Mouse (Mus musculus) left cerebral cortex, postnatal 4 days (tissue): ENCODE results near the gene Uqcrh. TPM values are rescaled to one million over a fixed set of nuclear protein-coding genes. Genes with fewer than 3 reads are reported as not detected.

Experiments used
- DNase-seq: peaks from one replicate; pipeline ENCODE4 v3.0.0-alpha.2; 2022
- intact Hi-C: fragments of 180-260 bp; cut with DNase I; formaldehyde crosslinking; loops from one replicate; pipeline ENCODE4 v1.15.1; 2025
- total RNA-seq, 2 experiments: library from RNA; stranded (reverse); gene quantifications; 2 replicates each; pipeline ENCODE4 v1.2.3; 2021

The Uqcrh gene
- total RNA-seq, 2 experiments from 2014 or later = 319 to 327 TPM

DNA sequence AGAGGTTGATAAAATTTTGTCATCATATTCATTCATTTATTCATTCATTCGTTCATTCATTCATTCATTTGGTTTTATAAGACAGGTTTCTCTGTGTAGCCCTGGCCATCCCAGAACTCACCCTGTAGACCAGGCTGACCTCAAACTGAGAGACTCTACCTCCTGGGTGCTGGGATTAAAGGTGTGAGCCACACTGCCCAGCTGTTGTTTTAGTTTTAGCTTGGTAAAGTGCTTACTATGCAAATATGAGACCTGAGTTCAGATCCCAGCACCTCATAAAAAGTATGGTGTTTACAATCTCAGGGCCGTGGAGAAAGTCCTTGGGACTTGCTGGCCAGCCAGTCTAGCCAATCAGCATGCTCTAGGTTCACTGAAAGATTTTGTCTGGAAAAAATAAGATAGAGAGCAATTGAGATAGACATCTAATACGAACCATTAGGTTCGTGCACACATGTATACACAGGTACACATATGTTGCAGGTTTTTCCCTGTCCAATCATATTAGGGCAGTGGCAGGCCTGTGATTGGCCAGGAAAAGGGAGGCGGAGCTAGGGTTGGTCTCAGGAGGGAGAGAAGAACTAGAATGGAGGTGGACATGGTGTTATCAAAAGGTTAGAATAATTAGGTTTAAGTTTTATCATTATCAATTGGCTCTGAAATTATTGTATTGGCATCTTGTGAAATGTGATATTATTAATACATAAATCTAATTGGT, 15.7 kb downstream of the Uqcrh start:
- DNase-seq = no peak
- intact Hi-C loops = no loop called here

DNA sequence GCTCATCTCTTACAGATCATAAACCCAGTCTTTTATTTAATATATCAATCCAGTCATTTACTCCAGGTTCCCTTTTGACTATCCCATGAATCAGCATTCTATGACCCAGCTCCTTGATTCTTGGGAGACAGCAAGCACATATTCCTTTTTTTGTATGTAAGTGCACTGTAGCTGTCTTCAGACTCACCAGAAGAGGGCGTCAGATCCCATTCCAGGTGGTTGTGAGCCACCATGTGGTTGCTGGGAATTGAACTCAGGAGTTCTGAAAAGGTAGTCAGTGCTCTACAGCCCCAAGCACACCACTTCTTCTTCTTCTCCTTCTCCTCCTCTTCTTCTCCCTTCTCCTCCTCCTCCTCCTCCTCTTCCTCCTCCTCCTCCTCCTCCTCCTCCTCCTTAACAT, 17.3 kb downstream of the Uqcrh start:
- intact Hi-C loops = no loop called here

DNA sequence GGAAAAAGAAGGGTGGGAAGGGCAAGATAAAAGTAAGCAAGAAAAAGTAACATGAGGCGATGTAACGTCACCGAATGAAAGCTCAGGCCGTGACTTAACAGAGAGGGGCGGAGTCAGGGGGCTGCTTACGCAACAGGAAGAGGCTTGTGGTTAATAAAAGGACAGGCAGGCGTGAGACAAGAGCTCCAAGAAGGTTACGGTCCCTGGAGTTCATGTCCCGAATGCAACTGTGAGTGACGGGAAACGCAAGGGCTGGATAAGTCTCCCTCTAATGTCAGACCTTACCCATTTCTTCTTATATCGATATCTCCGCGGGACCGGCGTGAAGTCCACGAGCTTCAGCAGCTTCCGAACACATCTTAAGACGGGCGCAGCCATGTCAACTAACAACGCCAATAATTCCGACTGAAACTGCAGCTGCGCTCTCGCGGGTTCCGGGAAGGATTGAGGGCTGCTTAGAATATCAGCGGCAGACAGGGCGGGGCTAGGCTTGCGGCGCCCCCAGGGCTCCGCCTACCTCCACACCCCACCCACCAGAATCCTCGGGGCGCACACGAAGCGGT, 21.4 kb downstream of the Uqcrh start, which contains the start of gene Nsun4:
TSS of gene Nsun4 (minus strand) at position 478 of the 563 bp plus-strand sequence.
- intact Hi-C loops = no loop called here
- peak; percentile 85 for DNase-seq

More for the DNA sequence above, 17.3 kb downstream of the Uqcrh start:
- no peak for DNase-seq

DNA sequence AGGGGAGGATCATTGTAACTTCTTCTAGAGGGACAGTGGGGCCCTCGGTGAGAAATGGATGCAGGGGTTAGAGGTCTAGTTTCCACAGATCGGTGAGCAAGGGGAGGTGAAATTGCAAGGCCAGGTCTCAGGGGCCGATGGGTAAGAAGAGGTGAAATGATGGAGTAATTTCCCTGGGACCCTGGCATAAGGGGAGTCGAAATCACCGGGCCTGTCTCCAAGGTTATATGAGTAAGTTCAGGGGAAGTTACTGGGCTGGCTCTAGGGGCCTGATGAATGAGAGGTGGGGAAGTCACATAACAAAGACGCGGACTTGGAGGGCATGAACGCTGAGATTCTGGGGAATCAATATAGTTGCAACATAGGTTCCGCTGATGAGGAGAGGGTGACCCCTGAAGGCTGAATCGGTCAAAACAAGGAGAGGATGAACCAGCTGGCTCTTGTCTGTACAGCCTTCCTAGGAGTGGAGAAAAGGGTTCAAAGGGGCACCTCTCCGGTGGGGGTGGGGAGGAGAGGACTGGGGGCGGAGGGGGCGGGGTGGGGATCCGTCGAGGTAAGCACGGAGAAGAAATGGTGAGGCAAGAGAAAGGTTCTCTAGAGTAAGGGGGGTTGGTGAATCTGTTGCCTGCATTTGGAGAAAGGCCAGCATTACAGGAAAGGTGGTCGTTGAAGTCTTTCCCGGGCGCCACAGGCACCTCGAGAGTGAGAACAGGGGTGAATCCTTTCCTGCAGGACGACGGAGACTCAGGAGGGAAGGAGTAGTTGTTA, 22.2 kb downstream of the Uqcrh start:
- intact Hi-C loops = no loop called here
- DNase-seq = peak; percentile 40

DNA sequence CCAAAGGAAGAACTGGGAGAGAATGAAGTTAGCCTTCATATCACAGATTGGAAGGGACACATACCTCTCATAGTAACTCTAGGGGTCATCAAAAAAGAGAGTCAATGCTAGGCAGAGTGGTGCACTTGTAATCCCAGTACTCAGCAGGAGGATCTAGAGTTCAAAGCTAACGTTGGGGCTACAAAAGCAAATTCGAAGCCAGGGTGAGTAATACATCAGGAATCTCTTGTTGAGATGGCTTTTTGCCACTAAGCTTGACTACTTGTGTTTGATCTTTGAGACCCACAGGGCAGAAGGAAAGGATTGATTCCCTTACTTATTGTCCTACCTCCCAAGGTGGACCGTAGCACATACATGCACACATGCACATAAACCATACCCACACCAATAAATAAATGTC, 25.7 kb downstream of the Uqcrh start:
- intact Hi-C loops = no loop called here
- DNase-seq = no peak

DNA sequence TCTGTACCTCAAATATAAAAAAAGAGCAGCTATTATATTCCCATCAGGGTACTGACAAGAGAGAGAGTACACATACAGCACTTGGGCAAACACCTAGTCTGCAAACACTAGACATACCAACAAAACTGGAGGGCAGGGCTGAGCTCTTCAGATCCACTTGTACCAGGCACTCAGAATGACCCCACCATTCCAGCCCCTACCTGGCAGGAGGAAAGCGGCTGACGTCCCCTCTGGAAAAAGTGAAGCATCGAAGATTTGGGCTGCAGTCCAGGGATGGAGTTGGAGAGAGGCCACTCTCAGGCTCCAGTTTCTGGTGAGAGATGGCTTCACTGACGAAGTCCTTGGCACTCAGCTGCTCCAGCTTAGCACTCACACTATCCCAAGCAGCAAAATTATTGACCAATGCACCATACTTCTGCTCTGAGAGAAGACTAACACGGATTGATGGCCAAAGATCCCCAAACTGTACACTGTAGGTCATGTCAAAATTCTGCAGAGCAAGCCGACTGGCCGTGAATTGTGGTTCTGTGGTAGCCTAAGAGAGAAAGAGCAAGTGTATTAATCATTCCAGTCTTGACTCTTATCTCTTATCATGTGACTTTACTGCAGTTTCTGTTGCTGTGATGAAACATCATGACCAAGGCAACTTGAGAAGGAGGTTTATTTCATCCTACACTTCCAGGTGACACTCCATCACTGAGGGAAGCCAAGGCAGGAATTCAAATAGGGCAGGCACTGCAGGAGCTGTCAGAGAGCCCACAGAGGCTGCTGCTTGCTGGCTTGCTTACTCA, 26.5 kb downstream of the Uqcrh start:
- no peak for DNase-seq
- intact Hi-C loops = no loop called here

DNA sequence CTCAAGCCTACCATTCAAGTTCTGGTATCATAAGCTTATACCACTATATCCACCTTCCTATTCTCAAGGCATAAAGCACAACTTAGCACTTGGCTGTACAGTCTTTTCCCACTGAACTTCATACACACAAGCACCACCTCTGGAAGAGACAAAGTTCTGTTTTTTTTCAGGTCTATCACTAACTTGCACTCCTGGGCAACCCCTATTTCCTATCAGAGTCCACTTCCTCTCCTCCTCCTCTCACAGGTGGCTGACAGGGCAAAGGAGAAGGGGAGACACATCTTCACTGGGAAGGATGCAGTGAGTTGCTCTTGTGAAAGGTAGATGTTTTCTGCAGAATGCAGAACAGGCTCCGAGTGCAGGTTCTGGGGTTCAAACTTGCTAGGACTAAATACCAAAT, 27.2 kb downstream of the Uqcrh start:
- intact Hi-C loops = no loop called here
- no peak for DNase-seq

DNA sequence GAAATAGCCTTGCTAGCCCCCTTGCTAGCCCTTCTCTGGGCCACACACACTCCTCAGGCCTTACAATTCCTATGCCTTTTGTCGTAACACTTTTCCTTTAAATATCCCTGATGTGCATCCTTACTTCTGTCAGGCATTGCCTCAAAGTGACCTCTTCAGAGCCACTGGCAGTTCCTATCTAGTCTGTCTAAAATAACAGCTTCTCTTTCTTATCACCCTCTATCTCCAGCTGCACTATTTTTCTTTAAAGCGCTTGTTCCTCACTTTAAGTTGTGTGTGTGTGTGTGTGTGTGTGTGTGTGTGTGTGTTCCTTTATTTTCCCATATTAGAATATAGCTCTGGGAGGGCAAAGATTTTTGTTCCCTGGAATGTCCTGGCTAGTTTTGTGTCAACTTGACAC, 28.3 kb downstream of the Uqcrh start:
- DNase-seq = no peak
- intact Hi-C loops = no loop called here

DNA sequence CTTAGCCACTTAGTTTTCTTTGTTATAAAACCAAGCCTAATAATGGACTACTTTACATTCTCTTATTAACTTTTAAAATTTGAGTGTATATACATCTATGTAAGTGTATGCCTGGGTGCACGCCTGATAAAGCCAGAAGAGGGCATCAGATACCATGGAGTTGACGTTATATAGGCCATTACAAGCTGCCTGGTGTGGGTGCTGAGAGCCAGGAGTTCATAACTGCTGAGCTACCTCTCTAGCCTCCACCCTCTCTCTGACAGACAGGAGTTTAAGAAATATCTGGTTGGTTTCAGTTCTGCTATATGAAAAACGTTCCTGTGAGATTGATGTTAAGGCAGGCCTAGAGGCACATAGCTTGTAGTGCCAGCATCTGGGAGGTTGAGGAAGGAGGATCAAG, 32.7 kb downstream of the Uqcrh start:
- intact Hi-C loops = no loop called here

DNA sequence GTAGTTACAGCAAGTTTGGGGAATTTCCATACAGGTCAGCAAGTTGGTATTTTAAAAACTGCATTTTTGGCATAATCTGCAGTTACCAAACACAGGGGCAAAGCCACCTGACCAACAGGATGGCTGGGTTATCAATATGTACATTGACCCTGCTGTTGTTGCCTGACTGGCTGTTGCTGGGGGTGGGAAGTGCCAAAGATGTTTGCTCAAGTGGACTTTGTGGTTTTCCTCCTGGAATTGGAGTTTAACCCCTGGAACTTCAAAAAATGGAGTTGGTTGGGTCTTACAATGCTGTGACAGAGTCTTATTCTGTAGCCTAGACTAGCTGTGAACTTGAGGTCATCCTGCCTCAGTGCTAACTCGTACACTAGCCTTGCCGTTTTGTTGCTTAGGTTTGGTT, 34.4 kb downstream of the Uqcrh start:
- DNase-seq = no peak
- intact Hi-C loops = no loop called here

More for the DNA sequence above, 32.7 kb downstream of the Uqcrh start:
- no peak for DNase-seq

DNA sequence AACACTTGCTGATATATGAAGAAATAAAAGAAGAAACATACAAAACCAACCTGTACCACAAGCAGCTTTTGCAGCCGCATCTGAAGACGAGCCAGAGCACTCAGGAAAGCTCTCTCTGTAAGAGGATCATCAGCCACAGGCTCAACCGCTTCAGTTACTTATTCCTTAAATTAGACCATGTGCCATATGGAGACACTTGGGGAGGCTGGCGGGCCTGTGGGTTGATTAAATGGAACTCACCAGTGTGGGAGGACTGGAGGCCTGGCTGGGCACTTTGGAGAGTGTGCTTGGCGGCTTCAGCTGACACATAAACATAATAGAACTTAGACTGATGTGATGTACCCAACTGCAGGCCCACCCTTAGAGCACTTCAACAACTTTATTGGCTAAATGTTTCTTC, 41.5 kb downstream of the Uqcrh start:
- intact Hi-C loops = no loop called here
- no peak for DNase-seq

DNA sequence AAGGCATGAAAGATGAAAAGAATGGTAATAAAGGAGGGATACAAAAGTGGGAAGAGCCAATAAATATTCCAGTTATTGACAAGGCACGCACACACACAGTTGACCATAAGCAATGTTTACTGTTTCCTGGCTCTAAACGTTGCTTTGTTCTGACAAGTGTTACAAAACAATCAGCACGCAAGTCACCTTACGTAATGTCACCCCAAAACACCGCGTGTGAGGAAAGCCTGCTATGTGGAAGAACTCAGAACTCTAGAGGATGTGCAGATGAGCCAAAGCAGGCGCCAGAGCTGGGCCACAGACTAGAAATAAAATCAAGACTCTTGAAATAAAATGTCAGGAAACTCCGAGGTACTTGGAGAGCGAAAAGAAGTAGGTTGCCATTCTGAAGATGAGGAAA, 42.0 kb downstream of the Uqcrh start:
- no peak for DNase-seq
- intact Hi-C loops = no loop called here

DNA sequence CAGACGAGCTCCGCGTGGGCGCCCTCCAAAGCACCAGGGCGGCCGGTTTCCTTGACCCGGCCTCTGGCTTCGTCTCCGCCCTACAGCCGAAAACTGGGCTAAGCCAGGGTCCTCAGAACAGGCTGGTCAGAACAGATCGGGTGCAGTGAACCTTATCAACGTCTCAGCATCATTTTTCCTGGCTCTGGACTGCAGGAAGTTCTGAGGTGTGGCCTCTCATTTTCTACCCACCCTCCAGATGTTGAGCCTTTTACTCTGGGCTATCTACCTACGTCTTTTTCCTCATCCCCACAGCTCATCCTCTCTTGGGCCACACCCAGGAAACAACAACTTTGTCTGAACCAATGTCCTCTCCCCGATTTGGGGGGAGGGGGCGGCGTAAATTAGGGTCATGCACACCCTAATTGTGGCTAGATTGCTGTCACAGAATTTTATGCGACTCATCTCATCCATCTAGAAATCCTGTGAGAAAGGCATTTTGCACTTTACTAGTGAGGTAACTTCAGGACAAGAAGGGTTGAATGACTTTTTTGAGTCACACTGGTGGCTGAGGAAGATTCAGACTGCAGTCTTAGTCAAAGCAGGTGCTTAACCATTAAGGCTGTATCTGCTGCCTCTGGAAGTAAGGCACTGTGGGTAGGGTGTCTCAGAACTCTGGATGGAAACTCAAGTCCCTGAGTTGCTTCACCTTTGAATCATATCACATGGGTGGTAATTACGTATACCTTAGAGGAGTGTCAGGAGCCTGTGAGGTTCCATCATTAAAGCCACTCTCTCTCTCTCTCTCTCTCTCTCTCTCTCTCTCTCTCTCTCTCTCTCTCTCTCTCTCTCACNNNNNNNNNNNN, 56.7 kb downstream of the Uqcrh start, which contains the start of gene Faah:
TSS of gene Faah (minus strand) at position 25 of the 845 bp plus-strand sequence.
- intact Hi-C loops = no loop called here

DNA sequence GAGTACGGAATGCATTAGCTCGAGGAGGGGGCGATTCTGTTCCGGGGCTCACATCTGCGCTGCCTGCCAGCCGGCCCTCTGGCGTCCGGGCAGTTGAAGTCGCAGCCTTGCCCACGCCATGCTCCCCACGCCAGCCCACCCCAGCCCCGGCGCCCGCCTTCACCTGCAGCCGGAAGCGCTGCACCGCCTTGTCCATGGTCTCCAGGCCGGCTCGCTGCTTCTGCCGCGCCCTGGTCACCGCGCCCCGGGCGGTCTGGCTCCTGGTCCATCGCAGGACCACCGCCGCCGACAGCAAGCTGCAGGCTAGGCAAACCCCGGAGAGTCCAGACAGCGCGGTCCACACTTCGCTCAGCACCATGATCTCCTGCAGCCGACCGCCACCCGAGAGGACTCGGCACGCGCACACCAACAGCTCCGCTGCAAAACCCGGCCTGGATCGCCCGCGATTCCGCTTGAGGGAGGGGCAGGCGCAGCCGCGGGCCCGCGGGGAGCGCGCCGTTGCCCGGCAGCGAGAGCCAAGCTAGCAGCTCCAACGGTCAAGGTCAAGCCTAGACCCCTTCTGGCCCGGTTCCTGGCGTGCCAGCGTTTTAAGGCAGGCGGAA, 57.5 kb downstream of the Uqcrh start:
- peak; percentile 73 for DNase-seq
- intact Hi-C loops = no loop called here

More for the DNA sequence above, 56.7 kb downstream of the Uqcrh start, which contains the start of gene Faah:
- no peak for DNase-seq

Other genes starting within 250 kb of the Uqcrh start
- gene Mob3c, start 247.0 kb downstream of the Uqcrh start, total RNA-seq = 1 to 10 TPM; 3.9 TPM
- gene Mknk1, start 235.9 kb downstream of the Uqcrh start, total RNA-seq = 10 to 100 TPM; 28.8 to 29.8 TPM
- under 1 TPM in 1 of 2 experiments, not detected in 1; 0.32 TPM for gene Kncn, start 190.7 kb downstream of the Uqcrh start, total RNA-seq
- under 1 TPM; 0.24 to 0.36 TPM for gene 6430628N08Rik, start 184.4 kb downstream of the Uqcrh start, total RNA-seq
- under 1 TPM; 0.10 to 0.38 TPM for gene Dmbx1, start 135.1 kb downstream of the Uqcrh start, total RNA-seq
- gene Faah, start 57.1 kb downstream of the Uqcrh start, total RNA-seq = 10 to 100 TPM; 45.8 to 53.7 TPM
- 1 to 10 TPM; 6.6 to 8.2 TPM for gene Nsun4, start 21.2 kb downstream of the Uqcrh start, total RNA-seq
- 10 to 100 TPM; 60.2 to 68.2 TPM for gene Lrrc41, start 198 bp upstream of the Uqcrh start, total RNA-seq
- 1 to 10 TPM; 2.4 to 3.2 TPM for gene Rad54l, start 48.6 kb upstream of the Uqcrh start, total RNA-seq
- gene Pomgnt1, start 48.8 kb upstream of the Uqcrh start, total RNA-seq = 10 to 100 TPM; 78.4 to 83.7 TPM
- 10 to 100 TPM; 18.5 to 21.1 TPM for gene Lurap1, start 76.3 kb upstream of the Uqcrh start, total RNA-seq
- gene Tspan1, start 92.5 kb upstream of the Uqcrh start, total RNA-seq = not detected
- gene 1700042G07Rik, start 98.3 kb upstream of the Uqcrh start, total RNA-seq = not detected
- 1 to 10 TPM; 1.9 to 3.1 TPM for gene Gm49337, start 98.3 kb upstream of the Uqcrh start, total RNA-seq
- 10 to 100 TPM; 32.2 to 32.4 TPM for gene Pik3r3, start 146.5 kb upstream of the Uqcrh start, total RNA-seq